Mouse (Mus musculus) gastrocnemius, postnatal 36 days (tissue): ENCODE data around the gene As3mt. TPM values are rescaled to one million over a fixed set of nuclear protein-coding genes. Genes with fewer than 3 reads are reported as not detected.
"Not testable (repeated sequence)": the region's sequence is repeated elsewhere in the genome, so short reads cannot be mapped to it uniquely, and the experiment has no call there.

ENCODE experiments used
- DNase-seq, 2 experiments: peaks; one replicate each; pipeline ENCODE4 v3.0.0; 2022
- intact Hi-C: fragments of 180-260 bp; cut with DNase I; formaldehyde crosslinking; loops from one replicate; pipeline ENCODE4 v1.15.1; 2025
- total RNA-seq, 2 experiments: library from RNA; stranded (reverse); gene quantifications; 2 replicates each; pipeline ENCODE4 v1.2.3; 2021

Gene As3mt
- total RNA-seq, 2 experiments from 2014 or later = 79.6 to 84.9 TPM

DNA sequence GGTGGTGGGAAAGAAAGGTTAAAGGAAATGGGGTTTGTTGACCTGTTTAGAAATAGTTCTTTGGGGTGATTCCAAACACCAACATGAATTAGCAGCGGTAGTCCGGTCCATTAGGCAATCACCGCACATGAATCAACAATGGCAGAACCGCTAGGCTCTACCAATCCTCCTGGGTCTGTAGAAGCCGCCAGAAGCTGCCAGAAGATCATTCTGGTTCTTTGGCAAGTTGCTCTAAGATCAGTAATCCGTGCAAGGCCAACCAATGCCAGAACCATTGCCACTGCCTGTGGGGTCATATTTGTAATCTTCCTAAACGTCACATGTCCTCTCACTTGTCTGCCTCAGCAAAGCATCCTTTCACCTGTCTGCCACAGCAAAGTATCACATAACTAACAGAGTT, 10.3 kb upstream of the As3mt start:
- intact Hi-C loops = no loop called here
- DNase-seq = no peak

DNA sequence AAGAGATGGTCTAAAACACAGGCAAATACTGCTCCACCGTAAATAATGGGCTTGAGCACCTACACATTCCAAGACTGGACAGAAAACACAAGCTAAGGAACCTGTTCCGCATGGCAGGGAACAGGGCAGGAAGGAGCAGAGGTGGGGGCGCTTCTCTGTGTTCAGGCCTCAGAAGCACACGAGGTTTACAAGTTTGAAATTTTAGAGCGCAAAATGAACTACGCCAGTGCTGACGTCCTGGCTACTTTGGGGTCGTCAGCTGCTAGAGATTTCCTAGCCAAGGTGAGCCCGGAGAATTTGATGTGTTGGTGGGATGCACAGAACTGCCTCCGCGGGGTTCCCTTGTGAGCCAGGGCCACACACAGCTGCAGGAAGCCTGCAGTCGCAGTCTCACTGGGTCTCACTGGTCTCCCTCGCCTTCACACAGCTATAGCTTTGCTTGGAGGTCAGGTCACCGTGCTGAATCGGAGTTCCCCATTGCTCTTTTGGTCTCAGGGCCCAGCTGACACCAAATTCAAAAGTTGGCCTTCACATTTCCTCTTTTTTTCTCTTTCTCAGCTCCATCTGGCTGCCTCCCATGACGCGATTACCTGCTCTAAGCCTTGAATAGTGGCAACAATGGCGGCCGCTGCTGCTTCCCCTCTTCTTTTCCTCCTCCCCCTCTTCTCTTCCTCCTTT, 9.3 kb upstream of the As3mt start:
- no peak for DNase-seq
- intact Hi-C loops = no loop called here

DNA sequence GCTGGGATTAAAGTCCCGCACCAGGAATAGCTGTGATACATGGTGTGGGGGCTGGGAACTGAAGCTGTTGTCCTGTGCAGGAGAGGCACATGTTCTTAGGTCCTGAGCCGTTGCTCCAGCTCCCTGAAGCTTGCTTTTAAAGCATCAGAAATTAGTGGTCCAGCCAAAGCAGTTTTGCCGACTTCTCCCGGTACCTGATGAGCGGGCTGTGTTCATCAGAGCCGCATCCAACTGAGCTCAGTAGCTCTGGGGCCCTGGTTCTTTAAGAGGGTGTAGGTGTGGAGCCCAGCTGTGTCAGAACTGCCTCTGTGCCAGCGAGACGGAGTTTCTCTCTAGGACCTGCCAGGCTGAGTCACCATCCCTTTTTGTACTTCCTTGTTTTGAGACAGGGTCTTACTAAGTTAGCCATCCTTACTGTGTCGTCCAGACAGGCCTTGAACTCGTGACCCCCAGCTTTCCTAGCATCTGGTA, 8.2 kb upstream of the As3mt start:
- DNase-seq = no peak
- intact Hi-C loops = no loop called here

DNA sequence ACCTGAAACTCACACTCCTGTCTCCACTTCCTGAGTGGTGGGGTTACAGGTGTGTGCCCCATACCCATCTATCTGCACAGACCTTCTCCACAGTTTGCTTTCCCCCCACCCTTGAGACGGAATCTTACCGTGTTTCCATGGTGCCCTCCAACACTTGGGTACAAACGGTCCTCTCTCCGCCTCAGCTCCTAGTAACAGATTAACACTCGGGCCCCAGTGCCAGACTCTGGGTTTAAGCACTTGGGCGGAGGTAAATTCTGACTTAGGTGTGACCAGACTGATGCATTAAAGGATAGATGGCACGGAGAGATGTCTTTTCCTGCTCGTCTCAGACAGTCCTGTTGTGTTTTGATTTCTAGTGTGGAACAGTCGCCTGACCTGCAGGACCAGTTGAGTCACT, 6.1 kb upstream of the As3mt start:
- intact Hi-C loops = no loop called here
- no peak for DNase-seq

DNA sequence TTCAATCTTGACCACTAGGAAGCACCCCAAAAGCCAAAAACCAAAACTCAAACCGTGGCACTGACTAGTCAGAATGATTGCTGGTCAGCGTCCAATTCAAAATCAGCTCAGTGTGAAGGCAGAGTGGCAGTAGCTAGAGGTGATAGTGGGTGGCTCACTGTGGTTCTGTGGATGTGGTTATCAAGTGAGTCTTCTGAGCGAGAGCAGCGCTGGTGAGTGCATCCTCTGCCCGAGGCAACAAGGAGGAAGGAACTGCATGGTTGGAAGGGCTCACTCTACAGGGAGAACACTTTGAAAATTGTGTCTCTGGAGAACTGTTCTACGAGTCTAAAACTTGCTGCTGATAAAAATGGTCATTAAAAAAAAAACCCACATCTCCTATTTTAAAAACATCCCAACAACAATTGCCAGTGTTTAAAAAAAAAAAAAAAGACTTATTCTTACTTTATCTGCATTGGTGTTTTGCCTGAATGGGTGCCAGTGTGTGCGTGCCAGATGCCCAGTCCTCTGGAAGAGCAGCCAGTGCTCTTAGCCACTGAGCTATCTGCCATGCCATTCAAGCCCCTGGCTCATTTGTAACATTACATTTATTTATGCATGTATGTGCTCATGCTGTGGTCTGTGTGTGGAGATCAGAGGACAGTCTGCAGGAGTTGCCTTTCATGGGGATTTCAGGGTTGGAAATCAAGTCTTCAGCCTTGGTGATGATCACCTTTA, 1.3 kb upstream of the As3mt start:
- intact Hi-C loops = no loop called here
- no peak for DNase-seq

DNA sequence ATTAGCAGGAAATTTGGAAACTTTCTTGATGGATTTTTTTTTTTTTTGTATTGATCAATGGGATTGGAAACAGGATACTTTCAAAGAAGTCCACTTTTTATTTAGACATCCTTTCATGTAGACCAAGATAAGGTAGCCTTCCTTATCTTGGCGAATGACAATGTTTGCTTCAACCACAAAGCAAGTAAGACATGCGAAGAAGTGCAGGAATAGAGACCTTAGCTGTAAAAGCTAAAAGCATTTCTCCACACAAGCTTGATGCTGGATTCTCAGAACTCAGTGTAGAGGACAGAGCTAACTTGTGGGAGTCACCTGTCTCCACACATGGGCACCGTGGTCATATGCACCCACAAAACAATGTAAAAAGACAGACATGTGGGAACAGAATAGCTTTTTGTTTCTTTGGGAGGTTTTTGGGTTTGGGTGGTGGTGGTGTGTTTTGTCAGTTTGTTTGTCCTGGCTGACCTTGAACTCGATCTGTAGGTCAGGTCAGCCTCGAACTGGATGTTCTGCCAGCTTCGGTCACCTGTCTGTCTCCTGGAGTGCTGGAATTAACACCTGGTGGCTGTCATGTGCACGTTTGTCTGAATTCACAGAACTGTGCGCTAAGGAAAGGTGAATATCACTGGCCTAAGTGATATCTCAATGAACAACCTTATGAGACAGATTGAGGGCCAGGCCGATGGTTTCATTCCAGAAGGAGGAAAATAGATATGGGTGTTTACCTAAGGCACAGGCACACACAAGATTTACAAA, 540 bp upstream of the As3mt start:
- no peak for DNase-seq
- intact Hi-C loops = no loop called here

DNA sequence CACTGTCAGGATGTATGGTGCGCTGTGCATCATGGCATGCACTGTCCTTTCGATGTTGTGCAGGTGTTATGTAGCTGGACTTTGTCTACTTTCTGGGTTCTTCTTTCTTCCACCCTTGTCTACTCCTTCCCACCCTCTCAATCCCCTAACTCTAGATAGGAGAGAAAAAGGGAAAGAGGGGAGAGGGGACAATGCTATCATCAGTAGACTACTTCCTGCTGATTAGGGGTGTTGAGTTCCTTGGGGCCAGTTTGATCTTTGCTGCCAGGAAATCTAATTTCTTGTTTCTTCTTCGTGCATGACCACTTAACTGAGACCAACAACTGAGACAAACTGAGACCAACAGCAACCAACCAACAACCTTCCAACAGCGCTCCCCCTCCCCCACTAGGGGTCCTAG, 3.4 kb downstream of the As3mt start:
- intact Hi-C loops = no loop called here
- no peak for DNase-seq

DNA sequence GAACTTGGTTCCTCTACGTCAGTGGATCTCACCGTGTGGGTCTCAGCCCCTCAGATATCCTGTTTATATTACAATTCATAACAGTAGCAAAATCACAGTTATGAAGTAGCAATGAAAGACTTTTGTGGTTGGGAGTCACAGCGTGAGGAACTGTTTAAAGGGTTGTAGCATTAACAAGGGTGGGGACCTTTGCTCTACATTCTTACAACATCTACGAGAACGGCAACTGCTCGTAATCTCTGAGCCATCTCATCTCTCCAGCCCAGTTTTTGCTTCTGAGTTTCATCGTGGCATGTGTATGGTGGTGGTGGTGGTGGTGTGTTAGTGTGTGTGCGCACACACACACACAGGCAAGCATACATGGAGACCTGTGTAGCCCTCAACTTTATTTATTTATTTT, 7.0 kb downstream of the As3mt start:
- intact Hi-C loops = no loop called here

DNA sequence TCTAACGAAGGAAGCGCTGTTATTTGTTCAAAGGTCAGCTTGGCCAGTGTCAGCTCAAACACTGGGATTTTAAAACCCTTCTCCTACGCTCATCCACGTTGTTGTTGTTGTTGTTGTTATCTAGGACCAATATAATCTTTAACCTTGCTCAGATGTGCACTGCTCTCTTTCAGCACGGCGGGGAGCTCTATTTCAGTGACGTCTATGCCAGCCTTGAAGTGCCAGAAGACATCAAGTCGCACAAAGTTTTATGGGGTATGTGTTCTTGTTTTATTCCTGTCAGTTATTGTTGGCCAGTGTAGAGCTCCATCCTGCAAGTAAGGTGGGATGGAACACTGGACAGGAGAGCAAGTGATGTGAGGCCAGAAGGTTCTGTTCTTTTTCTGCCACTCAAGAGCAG, 7.8 kb downstream of the As3mt start:
- intact Hi-C loops = no loop called here

More for the DNA sequence above, 7.0 kb downstream of the As3mt start:
- DNase-seq = no peak

DNA sequence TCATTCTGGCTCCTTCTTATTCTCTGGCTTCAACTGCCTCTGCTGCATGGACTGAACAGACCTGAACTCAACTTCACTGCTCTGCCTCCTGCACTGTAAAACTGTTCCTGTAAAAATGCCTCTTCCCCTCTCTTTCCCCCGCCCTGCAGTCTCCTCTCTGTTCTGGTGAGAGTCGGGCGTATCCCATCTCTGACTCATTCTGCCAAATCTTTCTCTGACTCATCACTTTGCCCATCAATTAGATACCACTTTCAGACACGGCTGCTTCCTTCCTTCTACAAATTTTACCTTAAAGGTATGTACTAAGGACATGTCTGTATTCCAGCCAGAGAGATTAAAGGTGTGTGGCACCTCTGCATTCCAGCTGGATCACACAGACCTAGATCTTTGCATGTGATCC, 10.9 kb downstream of the As3mt start:
- no peak for DNase-seq
- intact Hi-C loops = no loop called here

More for the DNA sequence above, 7.8 kb downstream of the As3mt start:
- no peak for DNase-seq

DNA sequence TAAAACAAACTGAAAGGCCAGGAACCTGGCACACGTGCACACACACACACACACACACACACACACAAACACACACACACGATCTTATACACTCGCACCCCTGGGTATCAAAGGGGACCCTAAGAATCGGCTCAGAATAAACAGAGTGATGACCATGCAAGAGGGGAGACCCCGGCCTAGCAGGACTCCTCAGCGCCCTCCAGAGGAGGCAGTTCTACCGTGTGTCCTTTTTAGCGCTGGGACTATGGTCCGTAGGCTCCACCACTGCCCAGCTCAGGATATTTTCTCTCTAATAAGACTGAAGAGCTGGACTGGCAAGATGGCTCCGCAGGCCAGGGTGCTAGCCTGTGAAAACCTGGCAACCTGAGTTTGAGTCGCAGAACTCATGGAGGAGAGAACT, 17.2 kb downstream of the As3mt start:
- DNase-seq = no peak
- intact Hi-C loops = no loop called here

DNA sequence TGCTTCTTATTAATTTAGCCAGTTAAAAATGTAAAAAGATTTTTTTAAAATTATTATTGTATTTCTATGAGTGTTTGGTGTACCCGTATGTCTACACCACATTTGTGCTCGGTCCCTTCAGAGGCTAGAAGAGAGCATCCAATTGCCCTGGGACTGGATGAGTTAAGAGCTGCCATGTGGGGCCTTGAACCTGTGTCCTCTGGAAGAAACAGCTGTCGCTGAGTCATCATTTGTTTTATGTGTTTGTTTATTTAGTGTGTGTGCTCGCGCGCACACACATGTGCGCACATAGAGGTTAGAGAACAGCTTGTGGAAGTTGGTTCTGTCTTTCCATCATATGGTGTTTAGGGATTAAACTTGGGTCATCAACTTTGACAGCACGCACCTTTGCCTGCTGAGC, 18.9 kb downstream of the As3mt start:
- intact Hi-C loops = no loop called here

DNA sequence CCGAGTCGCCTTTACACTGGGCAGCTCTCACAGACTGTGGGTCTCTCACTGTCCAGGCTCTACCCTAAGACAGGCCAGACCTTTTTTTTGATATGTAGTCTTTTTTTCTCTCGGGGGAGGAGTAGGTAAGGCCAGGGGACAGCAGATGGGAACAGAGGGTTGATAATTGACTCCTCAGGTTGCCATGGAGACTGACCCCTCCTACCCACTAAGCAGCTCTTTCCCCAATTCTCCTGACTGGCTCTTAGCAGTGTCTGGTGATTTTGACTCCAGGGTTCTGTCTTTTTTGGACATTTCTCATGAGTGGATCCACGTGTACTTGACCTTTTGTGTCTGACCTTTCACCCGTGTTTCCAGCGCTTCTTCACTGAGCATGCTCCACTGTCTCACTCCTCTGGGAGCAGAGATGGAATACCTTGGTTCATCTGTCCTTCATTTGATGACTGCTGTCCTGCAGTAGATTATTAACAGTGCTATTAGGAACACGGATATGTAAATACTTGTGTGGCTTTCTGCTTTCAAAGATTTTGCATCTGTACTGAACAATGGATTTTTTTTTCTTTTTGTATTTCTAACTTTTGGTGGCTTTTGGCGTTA, 20.0 kb downstream of the As3mt start:
- intact Hi-C loops = no loop called here

More for the DNA sequence above, 18.9 kb downstream of the As3mt start:
- no peak for DNase-seq

DNA sequence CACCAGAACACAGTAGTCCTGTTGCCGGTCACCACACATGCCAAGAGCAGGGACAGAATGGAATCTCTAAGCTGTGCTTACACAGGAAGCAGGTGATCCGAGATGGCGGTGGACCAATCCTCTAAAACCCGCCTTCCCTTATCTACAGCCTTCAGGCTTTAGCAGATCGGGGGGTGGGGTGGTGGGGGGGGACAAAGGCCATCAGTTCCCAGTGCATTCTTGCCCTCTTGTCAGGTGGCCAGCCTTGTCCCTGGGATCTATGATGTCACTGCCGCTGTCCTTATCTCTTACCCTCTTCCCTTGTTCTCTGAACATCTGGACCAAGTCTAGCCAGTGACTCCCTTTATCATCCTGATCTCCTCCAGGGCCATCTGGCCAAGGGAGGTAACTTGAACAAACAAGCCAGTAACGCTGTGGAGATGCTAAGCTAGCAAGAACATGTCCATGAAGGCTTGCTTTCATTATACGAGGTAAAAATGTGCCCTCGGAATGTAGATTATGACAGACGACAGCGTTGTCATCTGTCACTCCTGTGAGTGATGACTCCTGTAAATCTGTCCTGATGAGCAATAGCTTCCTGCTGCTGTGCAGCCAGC, 20.8 kb downstream of the As3mt start:
- intact Hi-C loops = no loop called here
- no peak for DNase-seq

More for the DNA sequence above, 20.0 kb downstream of the As3mt start:
- no peak for DNase-seq

DNA sequence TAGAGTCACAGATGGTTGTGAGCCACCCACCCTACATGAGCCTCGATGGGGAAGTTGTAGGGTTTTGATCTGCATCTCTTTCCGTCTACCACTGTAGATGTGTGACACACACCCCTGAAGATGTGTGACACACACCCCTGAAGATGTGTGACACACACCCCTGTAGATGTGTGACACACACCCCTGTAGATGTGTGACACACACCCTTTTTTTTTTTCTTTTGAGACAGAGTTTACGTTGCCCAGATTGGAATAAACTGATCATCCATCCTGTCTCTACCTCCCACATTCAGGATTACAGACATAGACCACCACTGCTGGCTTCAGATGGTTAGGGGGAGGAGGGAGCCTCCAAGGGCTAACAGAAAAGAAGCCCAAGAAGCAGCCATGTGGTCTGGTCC, 21.7 kb downstream of the As3mt start:
- no peak for DNase-seq
- intact Hi-C loops = no loop called here

DNA sequence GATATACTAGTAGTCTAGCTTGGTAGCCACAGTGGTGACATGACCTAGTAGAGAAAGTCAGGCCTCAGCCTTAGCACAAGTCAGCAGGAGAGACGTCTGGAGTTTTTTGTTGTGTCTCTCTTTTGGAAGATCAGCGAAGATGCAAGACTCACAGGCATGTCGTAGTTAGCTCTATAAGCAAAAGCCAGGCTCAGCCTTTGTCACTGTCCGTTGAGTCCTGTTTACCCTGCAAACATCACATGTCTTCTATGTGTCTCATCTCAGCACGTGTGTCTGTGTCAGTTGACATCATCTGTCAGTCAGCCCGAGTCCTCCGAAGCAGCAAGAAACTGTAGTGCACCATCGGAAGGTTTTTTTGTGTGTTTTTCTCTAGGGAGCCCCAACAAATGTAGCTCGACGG, 24.1 kb downstream of the As3mt start:
- intact Hi-C loops = no loop called here
- no peak for DNase-seq

DNA sequence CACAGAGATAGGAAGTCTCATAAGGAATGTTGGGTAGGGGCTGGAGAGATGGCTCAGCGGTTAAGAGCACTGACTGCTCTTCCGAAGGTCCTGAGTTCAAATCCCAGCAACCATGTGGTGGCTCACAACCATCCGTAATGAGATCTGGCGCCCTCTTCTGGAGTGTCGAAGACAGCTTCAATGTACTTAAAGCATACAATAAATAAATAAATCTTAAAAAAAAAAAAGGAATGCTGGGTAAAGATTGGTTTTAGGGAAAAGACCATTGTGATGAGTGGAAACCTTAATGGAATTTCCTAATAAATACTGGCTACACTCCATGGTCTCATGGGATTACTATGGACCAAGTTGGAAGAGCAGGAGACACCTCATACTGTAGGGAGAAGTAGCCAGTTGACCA, 25.4 kb downstream of the As3mt start:
- intact Hi-C loops, DNase-seq: not testable (repeated sequence)

DNA sequence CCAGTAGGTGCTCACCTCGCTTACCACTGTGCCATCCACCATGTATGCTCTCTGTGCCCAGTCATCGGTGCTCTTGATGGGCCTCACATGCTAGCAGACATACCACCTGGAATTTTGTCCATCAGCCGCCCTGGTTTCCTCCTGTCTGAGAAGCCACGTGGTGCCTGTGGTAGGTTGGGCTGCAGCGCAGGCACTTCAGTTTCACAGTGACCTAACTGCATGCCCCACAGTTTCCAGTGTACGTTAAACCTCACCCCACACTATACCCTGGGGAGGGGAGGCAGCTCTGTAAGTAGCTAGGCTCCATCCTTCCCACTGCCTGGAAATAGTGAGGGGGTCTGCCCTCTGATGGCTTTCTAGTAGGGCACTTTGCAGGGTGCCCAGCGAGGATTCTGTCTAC, 26.4 kb downstream of the As3mt start:
- intact Hi-C loops = no loop called here
- DNase-seq = no peak

DNA sequence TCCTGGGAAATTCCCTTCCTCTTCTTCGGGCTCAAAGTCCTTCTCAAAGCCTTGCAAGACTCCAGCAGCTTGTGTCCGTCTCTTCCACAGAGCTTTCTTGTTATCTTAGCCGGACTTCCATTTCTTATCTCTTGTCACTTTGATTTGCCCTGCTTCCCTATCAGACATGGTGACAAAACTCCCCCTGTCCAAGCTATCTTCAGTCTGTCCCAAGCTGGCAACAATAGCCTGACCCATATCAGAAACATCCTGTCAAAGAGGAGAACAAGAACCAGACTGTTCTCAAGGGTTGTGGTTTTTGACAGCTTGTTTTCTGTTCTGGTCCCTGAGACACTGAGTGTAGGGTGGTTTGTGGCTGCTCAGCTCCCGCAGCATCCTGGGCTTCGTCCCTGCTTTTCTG, 28.0 kb downstream of the As3mt start:
- intact Hi-C loops = no loop called here
- no peak for DNase-seq

DNA sequence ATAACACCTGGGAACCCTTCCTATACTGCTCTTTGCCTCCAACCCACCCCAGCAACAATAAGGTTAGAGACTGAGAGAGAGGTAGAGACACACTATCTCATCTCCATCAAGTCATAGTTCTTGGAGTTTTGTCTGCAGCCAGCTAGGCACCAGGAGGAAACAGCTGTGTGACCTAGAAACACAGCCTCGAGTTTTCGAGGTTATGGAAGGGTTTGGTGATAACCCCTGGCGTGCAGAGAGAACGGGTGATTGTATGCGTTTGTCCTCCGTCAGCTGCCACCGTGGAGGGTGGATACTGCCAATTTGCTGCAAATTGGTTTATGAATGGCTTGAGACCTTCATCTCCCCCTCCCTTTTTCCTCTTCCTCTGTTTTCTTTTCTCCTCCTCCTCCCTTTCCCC, 29.8 kb downstream of the As3mt start:
- no peak for DNase-seq
- intact Hi-C loops = no loop called here
